Mouse (Mus musculus) cerebellum, adult 9-10 months (tissue): ENCODE data around the gene Spsb4.

ENCODE experiments used
- DNase-seq: peaks from one replicate; pipeline ENCODE4 v3.0.0; 2022

Spsb4 gene

GRCm38 (mm10) chr9:97013698-97014097, 4.9 kb downstream of the Spsb4 start:
- DNase-seq: no peak

GRCm38 (mm10) chr9:97013153-97013552, 5.5 kb downstream of the Spsb4 start:
- no peak for DNase-seq

- no peak for DNase-seq
Observed at GRCm38 (mm10) chr9:97011454-97012195, 7.0 kb downstream of the Spsb4 start.

- DNase-seq: no peak
Observed at GRCm38 (mm10) chr9:97010447-97010846, 8.2 kb downstream of the Spsb4 start.

GRCm38 (mm10) chr9:97004726-97005125, 13.9 kb downstream of the Spsb4 start:
- DNase-seq: no peak

GRCm38 (mm10) chr9:97003173-97003572, 15.5 kb downstream of the Spsb4 start:
- DNase-seq: no peak

GRCm38 (mm10) chr9:97002654-97003053, 16.0 kb downstream of the Spsb4 start:
- no peak for DNase-seq

GRCm38 (mm10) chr9:97002025-97002424, 16.6 kb downstream of the Spsb4 start:
- no peak for DNase-seq

GRCm38 (mm10) chr9:97001458-97001857, 17.2 kb downstream of the Spsb4 start:
- no peak for DNase-seq

- no peak for DNase-seq
Observed at GRCm38 (mm10) chr9:96995717-96996116, 22.9 kb downstream of the Spsb4 start.

- DNase-seq: no peak
Observed at GRCm38 (mm10) chr9:96994733-96995132, 23.9 kb downstream of the Spsb4 start.

GRCm38 (mm10) chr9:96991118-96991517, 27.5 kb downstream of the Spsb4 start:
- no peak for DNase-seq

GRCm38 (mm10) chr9:96989389-96989990, 29.2 kb downstream of the Spsb4 start:
- DNase-seq: no peak

GRCm38 (mm10) chr9:96986797-96987473, 31.7 kb downstream of the Spsb4 start:
- no peak for DNase-seq

- no peak for DNase-seq
Observed at GRCm38 (mm10) chr9:96984034-96984433, 34.6 kb downstream of the Spsb4 start.

GRCm38 (mm10) chr9:96982940-96983339, 35.7 kb downstream of the Spsb4 start:
- DNase-seq: no peak

GRCm38 (mm10) chr9:96982351-96982750, 36.3 kb downstream of the Spsb4 start:
- no peak for DNase-seq

GRCm38 (mm10) chr9:96981836-96982235, 36.8 kb downstream of the Spsb4 start:
- DNase-seq: no peak

- DNase-seq: no peak
Observed at GRCm38 (mm10) chr9:96981121-96981520, 37.5 kb downstream of the Spsb4 start.

- no peak for DNase-seq
Observed at GRCm38 (mm10) chr9:96980037-96980997, 38.3 kb downstream of the Spsb4 start.

GRCm38 (mm10) chr9:96979417-96980030, 39.1 kb downstream of the Spsb4 start:
- no peak for DNase-seq

GRCm38 (mm10) chr9:96978147-96978782, 40.4 kb downstream of the Spsb4 start:
- no peak for DNase-seq
